Mouse (Mus musculus) embryonic facial prominence, embryonic 12.5 days (tissue): ENCODE measurements around the gene Rpl26. TPM values are rescaled to one million over a fixed set of nuclear protein-coding genes. Genes with fewer than 3 reads are reported as not detected.

Experiments
- ATAC-seq: fragments of 200-750 bp; cut with Nextera tagmentation; 2 replicates; pipeline ENCODE4 v1.8.0; 2017; ENCODE audit not compliant: insufficient number of reproducible peaks, insufficient read depth, low FRiP score, low TSS enrichment
- H3K27ac ChIP-seq: fragments of 300-500 bp; sonication (generic); 2 replicates; pipeline ENCODE4 v1.5.1; 2016; ENCODE audit warnings: mild to moderate bottlenecking
- H3K27me3 ChIP-seq: fragments of 300-500 bp; sonication (generic); 2 replicates; pipeline ENCODE4 v1.6.1; 2016; ENCODE audit warnings: mild to moderate bottlenecking, moderate library complexity
- H3K36me3 ChIP-seq: fragments of 300-500 bp; sonication (generic); 2 replicates; pipeline ENCODE4 v1.6.1; 2016; ENCODE audit warnings: mild to moderate bottlenecking
- H3K4me1 ChIP-seq: fragments of 300-500 bp; sonication (generic); 2 replicates; pipeline ENCODE4 v1.6.1; 2016
- H3K4me2 ChIP-seq: fragments of 300-500 bp; sonication (generic); replicated peaks from 2 replicates; pipeline ENCODE4 v1.6.1; 2016; ENCODE audit warnings: mild to moderate bottlenecking, moderate library complexity
- H3K4me3 ChIP-seq: fragments of 300-500 bp; sonication (generic); 2 replicates; pipeline ENCODE4 v1.5.1; 2016; ENCODE audit warnings: mild to moderate bottlenecking
- H3K9ac ChIP-seq: fragments of 300-500 bp; sonication (generic); 2 replicates; pipeline ENCODE4 v1.6.1; 2016; ENCODE audit warnings: mild to moderate bottlenecking, moderate library complexity
- H3K9me3 ChIP-seq: fragments of 300-500 bp; sonication (generic); 2 replicates; pipeline ENCODE4 v1.6.1; 2016; ENCODE audit warnings: mild to moderate bottlenecking, moderate library complexity
- WGBS: fragments of 180-500 bp; shearing (Covaris S2); methylation state at CpG from one replicate; pipeline ENCODE4 v1.1.7; 2016; 5-methylcytosine and 5-hydroxymethylcytosine counted together
- polyA plus RNA-seq: library from polyadenylated mRNA; unstranded; fragments of >200 nt; fragmentation: Nextera tagmentation; extraction: Ambion mirVana; gene quantifications from 2 replicates; pipeline ENCODE4 v1.2.1, GENCODE M21; 2016

The Rpl26 gene
- polyA plus RNA-seq, 1 experiment from 2014 or later: 915 TPM

DNA sequence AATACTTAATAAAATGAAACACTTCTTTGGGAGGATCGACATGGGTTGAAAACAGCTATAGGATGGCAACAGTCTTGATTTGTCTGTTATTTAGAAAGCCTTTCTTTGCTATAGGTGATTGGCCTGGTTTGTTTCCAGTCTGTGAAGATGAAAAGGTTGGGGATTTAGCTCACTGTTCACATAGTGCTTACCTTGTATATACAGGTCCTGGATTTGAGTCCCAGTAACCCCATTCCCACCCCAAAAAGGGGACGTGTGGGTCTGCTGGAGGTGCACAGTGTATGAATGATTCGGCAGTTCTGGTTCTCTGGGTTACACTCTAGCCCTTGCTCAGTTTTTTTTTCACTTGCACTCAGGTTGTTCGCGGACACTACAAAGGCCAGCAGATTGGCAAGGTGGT, 1.4 kb downstream of the Rpl26 start:
- peak overlapping the region; percentile 88 for H3K9ac ChIP-seq
- H3K27me3 ChIP-seq: 0 out of 2 replicates have a peak, but pooled peaks cover 2% of the 10 kb centered on the region
- no peak overlapping the region; the same call in 1 of the 2 replicates for H3K27ac ChIP-seq
- peaks cover 41% of the 10 kb centered on the region for H3K36me3 ChIP-seq
- peak overlapping the region; percentile 91 for H3K4me3 ChIP-seq
- H3K4me2 ChIP-seq: peak overlapping the region; percentile 59
- peaks cover 10% of the 10 kb centered on the region for H3K4me1 ChIP-seq
- WGBS: 79% methylated on average over 5 of the region's 5 CpGs
- no peaks in the 10 kb centered on the region for H3K9me3 ChIP-seq
- ATAC-seq: no peak

DNA sequence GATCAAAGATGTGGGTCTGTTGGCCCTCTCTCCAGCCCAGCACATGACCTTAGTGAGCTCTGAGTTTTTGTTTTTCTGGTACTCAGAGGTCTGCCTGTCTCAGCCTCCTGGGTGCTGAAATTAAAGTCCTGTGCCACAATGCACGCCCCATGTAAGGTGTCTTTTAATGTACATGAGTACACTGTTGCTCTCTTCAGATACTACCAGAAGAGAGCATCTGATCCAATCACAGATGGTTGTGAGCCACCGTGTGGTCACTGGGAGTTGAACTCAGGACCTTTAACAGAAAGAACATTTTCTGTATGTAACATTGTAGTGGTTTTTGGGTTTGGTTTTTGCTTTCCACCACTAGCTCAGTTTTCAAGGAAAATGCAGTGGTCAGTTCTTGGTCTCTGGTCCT, 2.4 kb downstream of the Rpl26 start:
- Histone ChIP-seq H3K9me3 (no peaks in the 10 kb centered on the region), H3K27ac (no peak overlapping the region), H3K36me3 (peaks cover 41% of the 10 kb centered on the region), H3K4me1 (peaks cover 10% of the 10 kb centered on the region), H3K27me3 (0 out of 2 replicates have a peak, but pooled peaks cover 2% of the 10 kb centered on the region), H3K4me3 (no peak overlapping the region), H3K9ac (no peak overlapping the region), H3K4me2 (no peak overlapping the region)
- WGBS: 91% methylated on average over 2 of the region's 2 CpGs
- ATAC-seq: no peak

DNA sequence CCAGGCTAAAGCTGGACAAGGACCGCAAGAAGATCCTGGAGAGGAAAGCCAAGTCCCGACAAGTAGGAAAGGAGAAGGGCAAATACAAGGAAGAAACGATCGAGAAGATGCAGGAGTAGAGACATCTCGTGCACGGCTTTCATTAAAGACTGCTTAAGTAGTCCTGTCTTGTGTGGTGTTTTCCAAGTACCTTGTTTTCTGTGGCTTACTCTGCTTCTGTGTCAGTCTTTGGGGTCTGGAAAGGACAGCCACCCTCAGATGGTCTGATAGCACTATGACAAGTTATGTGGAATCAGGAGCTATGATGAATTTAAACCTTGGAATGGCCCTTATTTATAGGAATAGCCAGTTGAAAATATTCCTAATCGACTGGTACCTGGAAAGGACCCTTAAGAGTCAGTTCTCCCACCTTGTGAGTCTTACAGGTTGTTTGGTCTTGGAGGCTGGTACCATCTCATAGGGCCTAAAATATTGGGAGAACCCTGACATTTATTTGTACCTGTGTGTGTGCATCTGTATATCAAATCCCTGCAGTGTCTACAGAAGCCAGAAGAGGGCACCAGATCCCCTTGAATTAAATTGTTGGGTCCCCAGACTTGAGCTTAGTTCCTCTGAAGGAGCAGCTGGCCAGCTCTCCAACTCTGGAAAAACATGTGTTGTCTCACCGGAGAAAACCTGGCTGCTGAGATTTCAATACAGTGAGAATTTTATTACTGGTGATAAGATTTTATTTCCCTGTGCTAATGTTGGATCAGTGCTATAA, 3.2 kb downstream of the Rpl26 start:
- Histone ChIP-seq H3K4me1 (peaks cover 10% of the 10 kb centered on the region), H3K4me3 (no peak overlapping the region), H3K9me3 (no peaks in the 10 kb centered on the region), H3K36me3 (peaks cover 41% of the 10 kb centered on the region), H3K27ac (no peak overlapping the region), H3K4me2 (no peak overlapping the region), H3K9ac (no peak overlapping the region), H3K27me3 (0 out of 2 replicates have a peak, but pooled peaks cover 2% of the 10 kb centered on the region)
- no peak for ATAC-seq
- WGBS: 85% methylated on average over 8 of the region's 8 CpGs

DNA sequence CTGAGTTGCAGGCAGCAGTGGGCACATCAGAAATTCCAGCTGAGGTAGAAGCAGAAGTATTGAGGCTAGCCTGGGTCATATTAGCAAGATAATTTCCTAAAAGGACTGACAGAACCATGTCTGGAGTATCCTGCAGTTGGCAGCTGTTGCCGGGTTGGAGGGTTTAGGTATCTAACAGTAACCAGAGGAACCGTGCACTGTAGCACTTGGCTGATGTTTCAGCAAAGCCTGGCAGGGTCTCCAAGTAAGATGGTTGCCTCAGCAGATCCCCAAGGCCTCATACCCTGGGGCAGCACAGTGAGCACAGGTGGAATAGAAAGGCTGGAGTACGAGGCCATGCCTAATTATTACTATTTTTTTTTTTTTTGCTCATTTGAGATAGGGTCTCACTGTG, 3.8 kb downstream of the Rpl26 start:
- H3K9ac ChIP-seq: no peak overlapping the region
- ATAC-seq: no peak
- H3K4me1 ChIP-seq: peaks cover 10% of the 10 kb centered on the region
- H3K27me3 ChIP-seq: no peaks in the 10 kb centered on the region
- WGBS: 80% methylated on average over 3 of the region's 3 CpGs
- no peak overlapping the region for H3K27ac ChIP-seq
- H3K4me3 ChIP-seq: no peak overlapping the region
- H3K9me3 ChIP-seq: no peaks in the 10 kb centered on the region
- no peak overlapping the region for H3K4me2 ChIP-seq
- H3K36me3 ChIP-seq: peaks cover 41% of the 10 kb centered on the region

DNA sequence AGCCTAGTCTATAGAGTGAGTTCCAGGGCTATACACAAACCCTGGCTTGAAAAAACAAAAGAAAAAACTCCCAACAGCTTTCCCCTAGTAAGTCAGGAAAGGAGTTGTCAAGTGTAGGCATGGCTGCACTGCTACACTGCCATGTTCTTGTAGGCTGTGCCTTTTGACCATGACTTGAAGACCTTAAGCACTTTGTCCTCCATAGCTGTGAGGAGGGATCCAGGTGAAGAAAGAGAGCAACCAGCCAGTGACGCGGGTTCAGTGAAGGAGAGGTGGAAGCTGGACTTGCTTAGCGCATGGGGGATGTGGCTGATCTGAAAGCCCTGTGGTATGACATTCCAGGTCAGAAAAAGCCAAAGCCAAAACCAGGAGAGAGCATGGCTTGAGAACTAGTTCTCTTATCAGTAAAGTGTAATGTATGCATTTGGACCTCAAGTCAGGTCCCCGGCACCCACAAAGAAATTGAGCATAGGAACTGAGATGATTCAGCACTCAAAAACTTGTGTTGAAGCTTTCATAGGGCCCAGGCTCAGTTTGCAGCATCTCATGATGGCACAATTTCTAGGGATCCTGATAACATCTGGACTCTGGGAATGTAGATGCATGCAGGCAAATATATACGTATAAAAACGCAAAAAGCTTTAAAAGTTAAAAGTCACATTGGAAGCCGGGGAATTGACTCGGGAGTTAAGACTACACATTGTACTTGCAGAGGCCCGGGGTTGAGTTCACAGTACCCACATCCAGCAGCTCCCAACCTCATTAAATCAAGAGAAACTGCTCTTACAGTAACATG, 4.5 kb downstream of the Rpl26 start:
- no peak overlapping the region for H3K27ac ChIP-seq
- no peaks in the 10 kb centered on the region for H3K27me3 ChIP-seq
- H3K9ac ChIP-seq: no peak overlapping the region
- ATAC-seq: no peak
- no peak overlapping the region for H3K4me3 ChIP-seq
- peaks cover 9% of the 10 kb centered on the region for H3K4me1 ChIP-seq
- H3K9me3 ChIP-seq: no peaks in the 10 kb centered on the region
- 91% methylated on average over 9 of the region's 9 CpGs for WGBS
- H3K4me2 ChIP-seq: no peak overlapping the region
- H3K36me3 ChIP-seq: peaks cover 41% of the 10 kb centered on the region

- no peaks in the 10 kb centered on the region for H3K27me3 ChIP-seq
- peaks cover 41% of the 10 kb centered on the region for H3K36me3 ChIP-seq
- H3K27ac ChIP-seq: no peak overlapping the region
- no peak overlapping the region for H3K4me2 ChIP-seq
- ATAC-seq: no peak
- peaks cover 6% of the 10 kb centered on the region for H3K4me1 ChIP-seq
- H3K9ac ChIP-seq: no peak overlapping the region
- 85% methylated on average over 4 of the region's 4 CpGs for WGBS
- no peaks in the 10 kb centered on the region for H3K9me3 ChIP-seq
- no peak overlapping the region for H3K4me3 ChIP-seq
Observed at GRCm38 (mm10) chr11:68906461-68906790, 5.0 kb downstream of the Rpl26 start.

GRCm38 (mm10) chr11:68907251-68907650, 5.9 kb downstream of the Rpl26 start:
- H3K4me3 ChIP-seq: no peak overlapping the region
- no peak for ATAC-seq
- no peak overlapping the region for H3K9ac ChIP-seq
- H3K4me1 ChIP-seq: peaks cover 6% of the 10 kb centered on the region
- no peak overlapping the region for H3K27ac ChIP-seq
- 79% methylated on average over 3 of the region's 3 CpGs for WGBS
- H3K9me3 ChIP-seq: no peaks in the 10 kb centered on the region
- no peaks in the 10 kb centered on the region for H3K27me3 ChIP-seq
- no peak overlapping the region for H3K4me2 ChIP-seq
- H3K36me3 ChIP-seq: peaks cover 41% of the 10 kb centered on the region

DNA sequence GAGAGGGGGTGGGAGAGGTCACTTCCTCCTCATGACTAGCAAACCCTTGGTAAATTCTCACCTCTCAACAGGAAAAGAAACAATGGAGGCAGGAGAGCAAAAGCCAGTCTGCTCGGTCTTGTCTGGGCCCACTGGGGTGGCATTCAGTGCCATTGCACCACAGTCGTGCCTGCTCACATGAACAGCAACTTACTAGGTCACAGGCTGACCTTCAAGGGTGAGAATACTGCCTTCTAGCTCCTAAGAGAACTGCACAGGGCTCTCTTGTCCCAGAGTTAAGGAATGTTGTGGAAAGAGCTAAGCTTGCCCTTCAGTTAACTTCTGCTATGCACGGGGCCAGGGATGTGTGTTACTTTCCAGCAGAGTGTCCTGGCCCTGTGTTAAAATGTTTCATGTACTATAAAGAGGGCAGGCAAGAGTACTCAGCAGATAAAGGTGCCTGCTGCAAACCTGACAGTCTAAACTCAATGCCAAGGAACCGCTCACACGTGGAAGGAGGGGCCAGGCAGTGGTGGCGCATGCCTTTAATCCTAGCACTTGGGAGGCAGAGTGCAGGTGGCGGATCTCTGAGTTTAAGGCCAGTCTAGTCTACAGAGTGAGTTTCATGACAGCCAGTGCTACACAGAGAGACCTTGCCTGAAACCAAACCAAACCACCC, 7.6 kb downstream of the Rpl26 start:
- no peak for ATAC-seq
- H3K4me3 ChIP-seq: no peak overlapping the region

GRCm38 (mm10) chr11:68911531-68912177, 10.3 kb downstream of the Rpl26 start:
- H3K4me2 ChIP-seq: no peak overlapping the region
- no peak overlapping the region for H3K9ac ChIP-seq
- no peak for ATAC-seq
- peaks cover 2% of the 10 kb centered on the region; the same call in 1 of the 2 replicates for H3K36me3 ChIP-seq
- H3K4me3 ChIP-seq: no peak overlapping the region
- no peaks in the 10 kb centered on the region for H3K27me3 ChIP-seq
- peak overlapping the region; percentile 55; the same call in 1 of the 2 replicates for H3K27ac ChIP-seq
- no peaks in the 10 kb centered on the region for H3K4me1 ChIP-seq
- H3K9me3 ChIP-seq: no peaks in the 10 kb centered on the region; the same call in 1 of the 2 replicates
- WGBS: 47% methylated on average over 14 of the region's 14 CpGs

More for the DNA sequence above, 7.6 kb downstream of the Rpl26 start:
- Histone ChIP-seq H3K36me3 (peaks cover 28% of the 10 kb centered on the region), H3K27me3 (no peaks in the 10 kb centered on the region), H3K4me1 (no peaks in the 10 kb centered on the region), H3K9ac (no peak overlapping the region), H3K4me2 (no peak overlapping the region), H3K9me3 (no peaks in the 10 kb centered on the region; the same call in 1 of the 2 replicates), H3K27ac (0 out of 2 replicates have a peak overlapping the region, but pooled peaks have one; percentile 9)
- WGBS: 48% methylated on average over 7 of the region's 7 CpGs

- Histone ChIP-seq H3K9ac (no peak overlapping the region), H3K9me3 (no peaks in the 10 kb centered on the region; the same call in 1 of the 2 replicates), H3K36me3 (no peaks in the 10 kb centered on the region), H3K4me3 (no peak overlapping the region), H3K4me2 (no peak overlapping the region), H3K27me3 (no peaks in the 10 kb centered on the region), H3K27ac (no peak overlapping the region), H3K4me1 (no peaks in the 10 kb centered on the region)
- WGBS: 92% methylated on average over 4 of the region's 4 CpGs
- ATAC-seq: no peak
Observed at GRCm38 (mm10) chr11:68914566-68914965, 13.2 kb downstream of the Rpl26 start.

DNA sequence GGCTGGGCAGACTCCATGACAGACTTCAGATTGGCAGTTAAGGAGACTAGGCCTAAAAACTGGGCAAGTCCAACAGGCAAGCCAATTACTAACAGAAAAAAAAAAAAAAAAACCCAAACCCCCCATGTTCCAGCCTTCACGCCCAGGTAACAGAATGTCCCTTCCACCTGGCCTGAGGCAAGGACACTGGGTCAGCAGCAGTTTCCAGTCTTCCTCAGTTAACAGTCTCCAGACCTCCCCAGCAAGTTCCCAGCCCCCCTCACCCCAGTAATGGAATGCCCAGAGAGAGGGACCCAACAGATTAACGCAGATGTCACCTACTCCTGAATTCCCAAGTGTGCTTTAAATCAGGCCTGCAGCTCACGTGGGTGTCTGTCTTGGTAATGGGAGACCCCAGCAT, 21.8 kb downstream of the Rpl26 start:
- Histone ChIP-seq H3K27me3 (no peaks in the 10 kb centered on the region), H3K4me2 (no peak overlapping the region), H3K36me3 (no peaks in the 10 kb centered on the region), H3K27ac (no peak overlapping the region), H3K9ac (no peak overlapping the region), H3K9me3 (no peaks in the 10 kb centered on the region), H3K4me3 (no peak overlapping the region), H3K4me1 (0 out of 2 replicates have a peak, but pooled peaks cover 6% of the 10 kb centered on the region)
- no peak for ATAC-seq
- 54% methylated on average over 3 of the region's 3 CpGs for WGBS
